Mouse (Mus musculus): ENCODE results near the gene Tomm40l.

DNA sequence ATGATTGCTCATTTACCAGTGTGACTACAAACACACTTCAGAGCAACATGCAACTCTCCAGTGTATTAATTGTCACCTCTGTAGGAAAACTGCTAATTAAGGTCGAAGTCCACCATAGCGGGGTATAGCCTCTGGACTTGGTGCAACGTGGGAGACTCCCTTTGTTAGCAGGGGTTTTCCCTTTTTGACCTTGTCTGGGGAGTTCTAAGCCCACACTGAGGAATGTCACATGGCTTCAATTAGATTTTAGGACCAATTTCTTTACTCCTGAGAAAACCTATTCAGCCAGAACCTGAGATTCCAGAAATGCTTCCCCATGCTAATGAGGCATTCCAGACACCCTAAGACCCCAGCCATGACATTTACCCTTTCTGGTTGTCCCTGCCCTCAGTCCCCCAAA lies 7.9 kb upstream of the Tomm40l start:
- no peak for TF ChIP-seq CTCF (IDR thresholded peaks at IDR 0.05; ENCODE audit: control insufficient read depth, insufficient read depth, insufficient replicate concordance, low read depth, low read length)
- no peak for TF ChIP-seq POLR2A (IDR thresholded peaks at IDR 0.05; ENCODE audit: control insufficient read depth, low read depth, low read length)
